Mouse (Mus musculus): ENCODE data around the gene Ntn3. TPM values are rescaled to one million over a fixed set of nuclear protein-coding genes. Genes with fewer than 3 reads are reported as not detected.

Gene Ntn3
- polyA plus RNA-seq, 1 experiment from 2014 or later: 9.5 TPM

DNA sequence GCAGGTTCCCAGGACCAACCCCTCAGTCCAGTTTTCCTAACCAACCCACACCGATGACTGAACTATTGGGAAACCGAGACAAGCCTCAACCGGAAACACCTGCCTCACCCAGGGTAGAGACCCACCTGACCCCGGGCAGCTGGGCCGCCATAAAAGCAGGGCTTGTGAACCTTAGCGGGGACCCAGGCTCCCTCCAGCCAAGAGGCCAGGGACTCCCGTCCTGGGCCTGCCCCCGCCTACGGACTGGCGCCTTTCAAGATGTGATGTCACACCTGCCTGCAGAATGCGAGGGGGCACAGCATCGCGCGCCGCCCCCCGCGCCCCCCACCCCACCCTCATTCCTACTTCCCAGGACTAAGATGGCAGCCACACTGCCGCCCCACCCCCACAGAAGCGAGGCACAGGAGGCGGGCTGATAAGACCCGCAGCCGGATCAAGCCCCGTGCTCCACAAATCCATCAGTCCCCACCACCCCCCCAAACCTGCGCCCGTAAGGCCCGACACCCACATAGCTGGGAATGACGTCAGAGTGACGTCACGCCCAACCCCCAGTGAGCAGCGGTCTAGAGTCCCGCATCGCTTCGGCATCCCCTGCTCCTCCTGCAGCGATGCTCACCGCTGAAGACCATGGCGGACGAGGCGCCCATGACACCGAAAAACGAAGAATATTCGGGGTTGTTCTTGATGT is 40.6 kb downstream of the Ntn3 start:
- Histone ChIP-seq H3K4me2 (ENCODE audit: low read depth, severe bottlenecking) (peak overlapping the region; percentile 86), H3K9me3 (ENCODE audit: control insufficient read depth, low read length) (no peaks in the 10 kb centered on the region), H3K36me3 (ENCODE audit: control insufficient read depth, insufficient read depth, low read length) (peaks cover 11% of the 10 kb centered on the region; the same call in 1 of the 2 replicates), H3K27me3 (ENCODE audit: control insufficient read depth, insufficient read depth, low read length) (no peaks in the 10 kb centered on the region), H3K27ac (replicated peaks; ENCODE audit: low read depth, low read length) (peak overlapping the region; percentile 93), H3K4me3 (ENCODE audit: low read depth, low read length) (peak overlapping the region; percentile 91), H3K9ac (ENCODE audit: low read length) (peak overlapping the region; percentile 95), H3K4me1 (ENCODE audit: control insufficient read depth, insufficient read depth, low read length) (peaks cover 11% of the 10 kb centered on the region)
- DNase-seq (ENCODE audit: low spot score) (peak; percentile 78), ATAC-seq (ENCODE audit: insufficient number of reproducible peaks, low FRiP score, low TSS enrichment, low read depth) (peak; percentile 59; the same call in 1 of the 2 replicates)
- under 1% methylated on average over 41 of the region's 41 CpGs for WGBS

DNA sequence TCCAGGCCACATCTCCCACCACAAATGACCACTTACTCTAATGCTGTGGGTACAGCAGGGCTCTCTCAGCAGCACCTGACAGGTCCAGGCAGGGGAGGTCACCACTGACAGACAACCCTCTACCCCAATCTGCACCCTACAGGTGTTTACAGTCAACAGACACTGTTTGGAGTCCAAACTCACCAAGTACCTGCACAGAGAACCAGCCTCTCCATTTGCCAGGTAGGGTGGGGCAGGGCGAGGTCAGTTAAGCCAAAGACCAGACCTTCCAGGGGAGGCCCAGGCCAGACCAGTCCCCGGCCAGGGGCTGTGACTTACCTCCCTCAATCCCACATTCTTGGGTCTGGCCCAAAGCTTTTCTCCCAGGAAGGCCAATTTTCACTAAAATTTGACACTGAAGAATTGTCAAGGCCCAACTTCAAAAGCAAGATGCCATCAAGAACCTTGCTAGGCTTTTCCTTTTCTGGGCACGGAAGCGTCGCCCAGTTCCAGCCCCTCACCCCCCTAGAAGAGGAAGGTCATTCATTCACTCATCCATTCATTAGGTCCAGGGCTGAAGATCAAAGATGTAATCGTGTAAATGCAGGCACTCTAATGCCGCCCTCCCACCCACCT is 41.3 kb downstream of the Ntn3 start:
- Histone ChIP-seq H3K4me3 (ENCODE audit: low read depth, low read length) (peak overlapping the region; percentile 91), H3K4me2 (ENCODE audit: low read depth, severe bottlenecking) (peak overlapping the region; percentile 86), H3K27ac (replicated peaks; ENCODE audit: low read depth, low read length) (no peak overlapping the region), H3K9ac (ENCODE audit: low read length) (peak overlapping the region; percentile 95), H3K36me3 (ENCODE audit: control insufficient read depth, insufficient read depth, low read length) (peaks cover 11% of the 10 kb centered on the region; the same call in 1 of the 2 replicates), H3K27me3 (ENCODE audit: control insufficient read depth, insufficient read depth, low read length) (no peaks in the 10 kb centered on the region), H3K9me3 (ENCODE audit: control insufficient read depth, low read length) (no peaks in the 10 kb centered on the region), H3K4me1 (ENCODE audit: control insufficient read depth, insufficient read depth, low read length) (peaks cover 11% of the 10 kb centered on the region)
- no peak for DNase-seq (ENCODE audit: low spot score)
- ATAC-seq (ENCODE audit: insufficient number of reproducible peaks, low FRiP score, low TSS enrichment, low read depth): no peak
- WGBS: 51% methylated on average over 7 of the region's 7 CpGs

- DNase-seq (ENCODE audit: low spot score) (no peak), ATAC-seq (ENCODE audit: insufficient number of reproducible peaks, low FRiP score, low TSS enrichment, low read depth) (no peak)
- H3K4me2 ChIP-seq (ENCODE audit: low read depth, severe bottlenecking): no peak overlapping the region
- H3K27ac ChIP-seq (replicated peaks; ENCODE audit: low read depth, low read length): no peak overlapping the region
- H3K4me1 ChIP-seq (ENCODE audit: control insufficient read depth, insufficient read depth, low read length): peaks cover 15% of the 10 kb centered on the region
- peaks cover 11% of the 10 kb centered on the region; the same call in 1 of the 2 replicates for H3K36me3 ChIP-seq (ENCODE audit: control insufficient read depth, insufficient read depth, low read length)
- no peaks in the 10 kb centered on the region for H3K9me3 ChIP-seq (ENCODE audit: control insufficient read depth, low read length)
- H3K27me3 ChIP-seq (ENCODE audit: control insufficient read depth, insufficient read depth, low read length): no peaks in the 10 kb centered on the region
- no peak overlapping the region for H3K4me3 ChIP-seq (ENCODE audit: low read depth, low read length)
- WGBS: 91% methylated on average over 6 of the region's 6 CpGs
- no peak overlapping the region for H3K9ac ChIP-seq (ENCODE audit: low read length)
Observed at GRCm38 (mm10) chr17:24167120-24167519, 42.2 kb downstream of the Ntn3 start.

DNA sequence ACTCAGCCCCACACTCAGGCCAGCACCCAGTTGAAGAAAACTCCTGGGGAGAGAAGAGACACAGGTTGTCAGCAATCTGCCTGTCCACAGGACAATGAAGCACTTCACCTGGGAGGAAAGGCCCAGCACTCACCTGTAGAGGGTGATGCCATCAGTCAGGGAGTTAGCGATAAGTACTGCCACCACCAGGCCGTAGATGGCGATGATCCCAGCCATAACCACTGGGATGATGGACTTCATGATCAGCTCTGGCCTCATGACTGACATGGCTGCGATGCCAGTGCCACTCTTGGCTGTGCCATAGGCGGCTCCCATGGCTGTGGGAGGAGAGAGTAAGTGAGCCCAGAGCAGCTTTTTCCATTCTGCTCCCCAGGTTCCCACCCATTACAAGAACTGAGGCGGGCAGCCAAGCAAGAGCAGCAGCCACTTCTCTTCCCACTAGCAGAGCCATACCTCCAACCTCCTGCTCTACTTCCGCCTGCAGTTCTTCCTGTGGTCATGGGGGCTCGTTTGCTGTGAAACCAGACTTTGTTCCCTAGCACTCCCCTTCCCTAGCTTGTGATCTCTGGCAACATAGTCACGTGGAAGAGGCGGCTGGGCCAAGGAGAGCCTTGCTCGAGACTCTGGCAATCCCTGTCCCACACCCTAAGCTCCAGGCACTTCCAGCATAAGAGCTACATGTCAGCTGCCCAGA is 44.6 kb downstream of the Ntn3 start:
- Histone ChIP-seq H3K9me3 (ENCODE audit: control insufficient read depth, low read length) (no peaks in the 10 kb centered on the region), H3K27me3 (ENCODE audit: control insufficient read depth, insufficient read depth, low read length) (no peaks in the 10 kb centered on the region), H3K36me3 (ENCODE audit: control insufficient read depth, insufficient read depth, low read length) (peaks cover 11% of the 10 kb centered on the region; the same call in 1 of the 2 replicates), H3K4me3 (ENCODE audit: low read depth, low read length) (no peak overlapping the region), H3K27ac (replicated peaks; ENCODE audit: low read depth, low read length) (no peak overlapping the region), H3K9ac (ENCODE audit: low read length) (no peak overlapping the region), H3K4me1 (ENCODE audit: control insufficient read depth, insufficient read depth, low read length) (peaks cover 10% of the 10 kb centered on the region), H3K4me2 (ENCODE audit: low read depth, severe bottlenecking) (no peak overlapping the region)
- DNase-seq (ENCODE audit: low spot score) (no peak), ATAC-seq (ENCODE audit: insufficient number of reproducible peaks, low FRiP score, low TSS enrichment, low read depth) (no peak)
- WGBS: 83% methylated on average over 11 of the region's 11 CpGs

GRCm38 (mm10) chr17:24163176-24163962 is 46.0 kb downstream of the Ntn3 start, which contains the start of gene Amdhd2:
Amdhd2 (minus strand) TSS chr17:24163766.
- peaks cover 11% of the 10 kb centered on the region; the same call in 1 of the 2 replicates for H3K36me3 ChIP-seq (ENCODE audit: control insufficient read depth, insufficient read depth, low read length)
- H3K27me3 ChIP-seq (ENCODE audit: control insufficient read depth, insufficient read depth, low read length): no peaks in the 10 kb centered on the region
- peak within 1 kb of the TSS; percentile 83 for H3K4me2 ChIP-seq (ENCODE audit: low read depth, severe bottlenecking)
- no peaks in the 10 kb centered on the region for H3K9me3 ChIP-seq (ENCODE audit: control insufficient read depth, low read length)
- DNase-seq (ENCODE audit: low spot score): peak; percentile 100
- H3K4me3 ChIP-seq (ENCODE audit: low read depth, low read length): peak within 1 kb of the TSS; percentile 56
- H3K4me1 ChIP-seq (ENCODE audit: control insufficient read depth, insufficient read depth, low read length): peaks cover 10% of the 10 kb centered on the region
- H3K27ac ChIP-seq (replicated peaks; ENCODE audit: low read depth, low read length): no peak within 1 kb of the TSS
- WGBS: under 1% methylated on average over 47 of the region's 47 CpGs
- peak within 1 kb of the TSS; percentile 54 for H3K9ac ChIP-seq (ENCODE audit: low read length)
- ATAC-seq (ENCODE audit: insufficient number of reproducible peaks, low FRiP score, low TSS enrichment, low read depth): peak; percentile 94

DNA sequence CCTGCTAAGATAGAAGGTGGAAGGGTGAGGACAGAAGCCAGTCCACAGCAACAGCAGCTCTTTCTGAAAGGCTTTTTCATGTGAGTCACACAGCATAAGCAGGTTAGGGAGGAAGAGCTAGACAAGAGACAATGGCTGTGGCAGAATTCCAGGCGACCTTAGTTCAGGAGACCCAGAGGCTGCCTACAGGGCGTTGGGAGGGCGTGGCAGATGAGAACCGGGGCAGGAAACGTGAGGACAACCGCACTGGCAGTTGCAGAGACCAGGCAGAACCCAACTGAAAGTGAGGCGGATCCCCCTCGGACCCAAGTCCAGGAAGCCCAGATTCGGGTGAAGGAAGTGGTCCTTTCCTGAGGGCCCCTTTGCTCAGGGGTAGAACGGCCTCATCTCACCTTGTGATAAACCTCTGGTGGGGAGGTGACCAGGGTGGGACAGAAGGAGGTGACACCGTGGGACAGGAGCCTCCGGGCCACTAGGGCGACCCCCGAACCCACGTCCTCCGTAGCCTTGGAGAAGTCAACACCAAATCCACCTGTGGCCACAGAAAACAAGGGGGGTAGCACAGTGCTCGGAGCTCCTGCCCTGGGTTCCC is 46.7 kb downstream of the Ntn3 start:
- Histone ChIP-seq H3K4me3 (ENCODE audit: low read depth, low read length) (peak overlapping the region; percentile 56), H3K27me3 (ENCODE audit: control insufficient read depth, insufficient read depth, low read length) (no peaks in the 10 kb centered on the region), H3K4me2 (ENCODE audit: low read depth, severe bottlenecking) (peak overlapping the region; percentile 83), H3K9ac (ENCODE audit: low read length) (peak overlapping the region; percentile 54), H3K36me3 (ENCODE audit: control insufficient read depth, insufficient read depth, low read length) (peaks cover 9% of the 10 kb centered on the region; the same call in 1 of the 2 replicates), H3K4me1 (ENCODE audit: control insufficient read depth, insufficient read depth, low read length) (peaks cover 4% of the 10 kb centered on the region), H3K9me3 (ENCODE audit: control insufficient read depth, low read length) (no peaks in the 10 kb centered on the region), H3K27ac (replicated peaks; ENCODE audit: low read depth, low read length) (no peak overlapping the region)
- ATAC-seq (ENCODE audit: insufficient number of reproducible peaks, low FRiP score, low TSS enrichment, low read depth): no peak
- no peak for DNase-seq (ENCODE audit: low spot score)
- 27% methylated on average over 17 of the region's 17 CpGs for WGBS

DNA sequence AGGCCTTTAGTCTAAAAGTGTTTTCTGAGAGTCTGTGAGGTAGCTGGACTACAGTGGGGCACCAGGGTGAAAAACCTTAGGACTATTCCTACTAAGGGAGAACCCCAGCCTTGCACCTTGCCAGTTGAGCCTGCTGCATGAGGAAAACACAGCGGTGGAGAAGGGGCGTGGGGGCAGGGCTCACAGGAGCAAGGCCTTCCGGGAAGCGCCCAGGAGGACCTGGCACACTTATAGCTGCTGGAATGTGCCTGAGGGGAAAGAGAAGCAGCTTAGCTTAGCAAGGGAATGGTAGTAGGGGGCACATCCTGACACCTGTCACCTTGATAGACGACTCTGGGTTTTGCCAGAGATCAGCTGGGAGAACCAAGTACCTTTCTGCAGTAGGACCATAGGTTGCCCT is 47.9 kb downstream of the Ntn3 start:
- 86% methylated on average over 5 of the region's 5 CpGs for whole genome bisulfite sequencing
- no peak for ATAC-seq (ENCODE audit: insufficient number of reproducible peaks, low FRiP score, low TSS enrichment, low read depth)

More for the DNA sequence above, 47.9 kb downstream of the Ntn3 start:
- H3K27me3 ChIP-seq (ENCODE audit: control insufficient read depth, insufficient read depth, low read length): no peaks in the 10 kb centered on the region
- no peak overlapping the region for H3K9ac ChIP-seq (ENCODE audit: low read length)
- no peak for DNase-seq (ENCODE audit: low spot score)
- peaks cover 4% of the 10 kb centered on the region; the same call in 1 of the 2 replicates for H3K36me3 ChIP-seq (ENCODE audit: control insufficient read depth, insufficient read depth, low read length)
- H3K27ac ChIP-seq (replicated peaks; ENCODE audit: low read depth, low read length): no peak overlapping the region
- H3K9me3 ChIP-seq (ENCODE audit: control insufficient read depth, low read length): no peaks in the 10 kb centered on the region
- H3K4me3 ChIP-seq (ENCODE audit: low read depth, low read length): no peak overlapping the region
- peaks cover 3% of the 10 kb centered on the region for H3K4me1 ChIP-seq (ENCODE audit: control insufficient read depth, insufficient read depth, low read length)
- H3K4me2 ChIP-seq (ENCODE audit: low read depth, severe bottlenecking): no peak overlapping the region
